Mouse (Mus musculus): ENCODE data around the gene Fbxo7. TPM values are rescaled to one million over a fixed set of nuclear protein-coding genes. Genes with fewer than 3 reads are reported as not detected.

Gene Fbxo7
- 10 to 100 TPM; 21.9 to 24.1 TPM for total RNA-seq (2023)

GRCm38 (mm10) chr10:86021749-86022473 lies at the start of gene Fbxo7:
Fbxo7 (plus strand) TSS chr10:86021972.

GRCm38 (mm10) chr10:86011781-86012180 lies 10.0 kb upstream of the Fbxo7 start, which contains the start of gene Bpifc:
Bpifc (minus strand) TSS chr10:86011895.

Other genes with a start within 250 kb of the Fbxo7 start
- gene Pwp1, start 192.5 kb upstream of the Fbxo7 start, total RNA-seq (2023), result 10 to 100 TPM; 29.2 to 32.5 TPM
- 10 to 100 TPM; 32.0 to 33.0 TPM for gene Prdm4, start 104.8 kb upstream of the Fbxo7 start, total RNA-seq (2023)
- gene Ascl4, start 94.3 kb upstream of the Fbxo7 start, total RNA-seq (2023), result not detected
- gene Rtcb, start 64.1 kb upstream of the Fbxo7 start, total RNA-seq (2023), result 10 to 100 TPM; 39.5 to 39.9 TPM
- not detected for gene Bpifc, start 10.1 kb upstream of the Fbxo7 start, total RNA-seq (2023)

Measured in neutrophil, adult 59 days (primary cell).